Mouse (Mus musculus): ENCODE results near the gene Lrmda.

GRCm38 (mm10) chr14:23096017-23096336, 1076.5 kb downstream of the Lrmda start:
- TF ChIP-seq CTCF (IDR thresholded peaks at IDR 0.05; ENCODE audit: low read depth, low read length) (no peak), POLR2A (IDR thresholded peaks at IDR 0.05; ENCODE audit: borderline replicate concordance, low read depth, low read length) (no peak)
